Mouse (Mus musculus): ENCODE measurements around the gene Bace1.

GRCm38 (mm10) chr9:45828291-45828963 lies 10.0 kb upstream of the Bace1 start, which contains the start of gene Cep164:
- TF ChIP-seq CTCF (IDR thresholded peaks at IDR 0.05; ENCODE audit: low read depth, low read length) (no peak), GATA1 (IDR thresholded peaks at IDR 0.05; ENCODE audit: borderline replicate concordance, low read length) (no peak), POLR2AphosphoS5 (IDR thresholded peaks at IDR 0.05; ENCODE audit: insufficient replicate concordance, low read depth, low read length) (no peak), TAL1 (conservative IDR thresholded peaks at IDR 0.05; ENCODE audit: low read depth, low read length) (no peak), GATA2 (IDR thresholded peaks at IDR 0.05; ENCODE audit: borderline replicate concordance, low read depth, low read length) (no peak)
